Mouse (Mus musculus): ENCODE measurements at regions not wholly inside any gene's neighbourhood (a gene's known extent, or its start where the extent isn't known, plus 50 kb on each side); places are given as distances from the start of the nearest gene placed in this dataset.

GRCm38 (mm10) chr5:26206766-26207122, 50.7 kb upstream of the Gm7361 start:
- no peak for DNase-seq (ENCODE audit: low read depth, low spot score)

DNA sequence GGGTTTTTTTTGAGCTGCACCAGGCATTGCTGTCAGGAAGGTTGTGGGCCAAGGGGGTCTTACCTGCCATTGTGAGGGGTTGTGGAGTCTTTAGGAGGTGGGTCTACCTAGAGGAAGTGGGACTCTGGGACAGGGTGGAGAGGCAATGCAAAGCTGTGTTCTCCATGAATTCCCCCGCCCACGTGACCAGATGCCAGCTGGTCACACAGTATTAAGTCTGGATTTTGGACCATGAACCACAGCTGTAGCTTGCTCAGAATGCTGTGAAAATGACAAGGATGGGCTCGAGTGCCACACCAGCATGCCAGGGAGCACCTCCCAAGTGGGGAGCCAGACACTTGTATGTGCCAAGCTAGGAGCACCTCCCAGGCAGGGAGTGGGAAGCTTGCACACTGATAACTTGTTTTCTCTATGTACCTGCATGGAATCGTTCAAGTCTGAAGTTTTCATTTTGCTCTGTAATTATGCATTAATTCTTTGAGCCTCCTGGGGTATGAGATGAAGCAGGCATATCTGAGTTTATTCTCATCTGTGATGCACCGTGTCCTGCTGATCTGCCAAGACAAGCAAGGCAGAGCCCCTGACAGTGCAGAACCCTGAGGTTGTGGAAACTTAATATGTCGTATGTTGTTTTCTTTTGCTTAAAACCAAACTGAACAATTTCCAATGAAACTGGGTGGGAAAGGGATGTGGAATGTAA, 51.3 kb upstream of the Gm7361 start:
- DNase-seq (ENCODE audit: low read depth, low spot score), result no peak

GRCm38 (mm10) chr5:26202471-26202870, 55.0 kb upstream of the Gm7361 start:
- no peak for DNase-seq (ENCODE audit: low read depth, low spot score)

GRCm38 (mm10) chr5:26189377-26189776, 68.1 kb upstream of the Gm7361 start:
- peak; percentile 63 for DNase-seq (ENCODE audit: low read depth, low spot score)

DNA sequence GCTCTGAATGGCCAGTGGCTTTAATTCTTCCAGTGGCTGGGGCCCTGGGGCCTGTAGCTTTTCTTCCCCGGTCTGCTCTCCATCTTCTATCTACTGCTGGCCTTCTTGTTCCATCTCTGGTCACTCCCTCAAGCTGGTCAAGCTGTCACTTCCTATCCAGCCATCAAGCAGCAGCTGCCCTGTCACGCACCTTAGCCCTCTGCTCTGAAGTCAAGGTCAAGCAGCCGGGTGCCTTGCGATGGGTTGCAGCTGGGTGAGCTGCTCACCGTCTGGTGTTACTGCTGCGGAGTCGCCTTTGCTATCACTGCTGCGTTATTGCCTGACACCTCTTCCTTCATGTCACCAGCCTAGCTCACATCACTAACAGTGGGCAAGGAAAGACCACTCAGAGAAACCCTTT, 66.0 kb upstream of the Gm10220 start:
- no peak for DNase-seq (ENCODE audit: low read depth, low spot score)

- no peak for DNase-seq (ENCODE audit: low read depth, low spot score)
Observed at GRCm38 (mm10) chr5:26185417-26185816, 64.2 kb upstream of the Gm10220 start.

DNA sequence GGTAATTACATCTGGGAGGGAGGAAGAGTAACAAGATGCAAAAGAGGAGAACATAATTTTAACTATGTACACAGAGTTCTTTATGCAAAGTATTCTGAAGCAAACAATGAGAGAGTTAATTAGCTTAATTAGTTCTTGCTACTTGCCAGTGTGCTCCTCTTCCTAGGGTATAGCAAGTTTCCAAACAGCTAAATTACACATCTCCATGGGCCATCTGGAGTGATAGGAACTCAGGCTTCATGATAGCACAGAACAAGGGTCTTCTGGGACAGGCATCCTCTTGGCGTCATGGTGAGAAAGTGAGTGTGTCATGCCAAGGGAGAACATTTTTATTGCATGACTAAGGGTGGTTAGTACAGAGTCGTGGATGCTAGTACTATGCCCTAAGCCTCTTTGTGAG, 54.8 kb upstream of the Gm10220 start:
- DNase-seq (ENCODE audit: low read depth, low spot score), result no peak

DNA sequence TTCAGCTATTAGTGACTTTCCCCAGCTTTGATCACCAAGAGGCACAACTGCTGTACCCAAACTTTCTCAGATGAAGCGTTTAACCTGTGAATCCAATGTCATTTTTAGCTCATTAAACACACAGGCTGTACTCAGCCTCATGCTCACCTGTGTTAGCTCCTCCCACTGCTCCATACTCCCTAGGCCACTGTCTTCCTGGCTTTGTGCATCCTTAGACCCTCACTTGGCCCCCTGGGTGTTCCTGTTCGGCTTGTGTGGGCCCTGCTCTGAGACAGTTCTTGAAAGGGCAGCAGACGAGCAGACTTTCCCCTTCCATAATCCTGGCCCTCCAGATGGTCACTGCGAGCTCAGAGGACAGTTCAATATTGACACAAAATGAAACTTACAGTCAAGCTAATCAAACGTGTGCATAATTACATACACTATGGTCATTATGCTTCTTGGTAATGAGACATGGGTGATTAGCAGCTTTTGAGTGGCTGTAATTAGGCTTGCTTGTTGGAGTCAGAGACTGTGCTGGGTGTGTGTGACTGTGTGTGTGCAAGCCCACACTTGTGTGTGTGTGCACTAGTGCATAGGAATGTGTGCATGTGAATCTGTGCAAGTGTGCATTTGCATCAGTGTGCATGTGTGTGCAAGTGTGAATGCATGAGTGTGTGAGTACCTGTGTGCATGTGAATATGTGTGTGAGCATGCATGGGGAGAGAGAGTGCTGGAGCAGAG, 50.6 kb upstream of the Gm10220 start:
- no peak for DNase-seq (ENCODE audit: low read depth, low spot score)

DNA sequence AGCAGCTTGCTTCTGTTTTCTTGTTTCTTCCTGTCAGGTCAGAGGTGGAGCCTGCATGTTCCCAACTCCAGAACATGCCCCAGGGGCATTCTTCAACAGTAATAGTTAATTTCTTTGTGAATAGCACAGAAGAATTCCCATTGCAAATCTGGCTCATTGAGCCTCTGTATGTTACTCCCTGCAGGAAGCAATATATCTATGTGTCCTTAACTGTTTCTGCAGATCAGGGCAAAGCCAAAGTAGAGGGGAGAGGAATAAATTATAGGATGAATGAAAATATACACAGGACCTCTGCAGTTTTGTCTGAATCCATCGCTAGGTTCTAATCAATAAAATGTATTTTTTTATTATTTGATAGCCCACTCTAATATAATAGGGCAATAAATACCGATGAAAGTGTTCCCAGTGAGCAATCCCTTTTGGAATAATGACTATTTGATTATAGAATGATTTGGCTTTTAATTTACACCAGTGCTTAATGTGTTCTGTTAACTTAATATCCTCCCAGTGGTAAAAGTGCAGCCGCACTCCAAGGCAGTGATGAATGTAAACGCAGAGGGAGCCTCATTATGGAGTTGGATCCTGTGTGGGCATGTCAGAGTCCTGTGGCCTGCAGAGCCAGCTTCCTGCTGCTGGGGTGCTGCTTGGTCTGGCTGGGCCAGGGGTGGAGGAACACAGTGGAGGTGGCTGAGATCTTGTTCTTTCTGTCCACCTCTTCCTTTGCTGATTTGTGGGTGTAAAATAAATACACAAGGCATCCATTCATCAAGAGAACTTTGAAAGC, 49.7 kb upstream of the Gm10220 start:
- no peak for DNase-seq (ENCODE audit: low read depth, low spot score)

Data from R1 (cell line).